Mouse (Mus musculus) lung, adult 18-20 months (tissue): ENCODE data around the gene Il1f9.
A peak's percentile ranks its signal among the peaks of the same experiment; 100 is the strongest.
"Not testable (repeated sequence)": the region's sequence is repeated elsewhere in the genome, so short reads cannot be mapped to it uniquely, and the experiment has no call there.

Experiments used
- DNase-seq, 2 experiments: peaks; one replicate each; pipeline ENCODE4 v3.0.0; 2022; ENCODE audit warnings: mixed read lengths in 2 of 2

The Il1f9 gene

DNA sequence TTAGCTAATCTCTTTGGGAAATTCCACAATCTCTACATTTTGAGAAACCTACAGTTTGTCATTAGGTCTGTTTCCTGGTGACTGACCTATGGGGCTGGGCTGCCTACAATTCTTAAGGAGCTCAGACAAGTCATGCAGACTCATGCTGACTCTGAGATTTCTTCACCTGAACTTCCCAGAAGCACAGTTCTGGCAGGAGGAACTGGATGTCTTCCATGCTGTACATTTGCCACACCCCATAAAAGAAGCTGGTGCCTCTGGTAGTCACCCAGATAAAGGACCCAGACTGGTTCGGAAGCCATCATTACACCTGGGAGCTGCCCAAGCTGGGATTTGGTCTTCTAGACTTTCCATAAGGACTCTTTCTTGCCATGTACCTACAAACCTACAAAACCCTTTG is at the start of gene Il1f9:
Il1f9 (plus strand) TSS at position 301 of the 400 bp plus-strand sequence.
- DNase-seq: peak in 1 of 2 experiments; percentile 3

DNA sequence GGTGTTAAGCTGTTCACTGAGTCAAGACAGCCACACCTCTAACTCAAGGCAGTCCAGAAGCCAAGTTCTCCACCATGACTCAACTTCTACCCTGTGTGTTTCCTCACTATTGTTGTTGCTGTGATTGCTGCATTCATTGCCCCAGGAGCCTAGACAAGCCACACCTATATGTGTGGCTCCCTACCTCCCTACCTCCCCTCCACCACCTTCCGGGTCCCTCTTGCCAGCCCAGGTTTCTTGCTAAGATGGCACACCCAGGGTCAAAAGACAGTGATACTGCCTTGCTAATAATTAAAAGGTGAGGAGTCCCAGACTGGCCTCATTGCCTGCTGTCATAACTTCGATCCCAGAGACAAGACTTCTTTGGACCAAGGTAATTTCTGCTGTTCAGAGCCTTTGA is 33.4 kb upstream of the Il1f9 start, which contains the start of gene Il1f8:
Il1f8 (plus strand) TSS at position 301 of the 400 bp plus-strand sequence.
- DNase-seq: no peak

DNA sequence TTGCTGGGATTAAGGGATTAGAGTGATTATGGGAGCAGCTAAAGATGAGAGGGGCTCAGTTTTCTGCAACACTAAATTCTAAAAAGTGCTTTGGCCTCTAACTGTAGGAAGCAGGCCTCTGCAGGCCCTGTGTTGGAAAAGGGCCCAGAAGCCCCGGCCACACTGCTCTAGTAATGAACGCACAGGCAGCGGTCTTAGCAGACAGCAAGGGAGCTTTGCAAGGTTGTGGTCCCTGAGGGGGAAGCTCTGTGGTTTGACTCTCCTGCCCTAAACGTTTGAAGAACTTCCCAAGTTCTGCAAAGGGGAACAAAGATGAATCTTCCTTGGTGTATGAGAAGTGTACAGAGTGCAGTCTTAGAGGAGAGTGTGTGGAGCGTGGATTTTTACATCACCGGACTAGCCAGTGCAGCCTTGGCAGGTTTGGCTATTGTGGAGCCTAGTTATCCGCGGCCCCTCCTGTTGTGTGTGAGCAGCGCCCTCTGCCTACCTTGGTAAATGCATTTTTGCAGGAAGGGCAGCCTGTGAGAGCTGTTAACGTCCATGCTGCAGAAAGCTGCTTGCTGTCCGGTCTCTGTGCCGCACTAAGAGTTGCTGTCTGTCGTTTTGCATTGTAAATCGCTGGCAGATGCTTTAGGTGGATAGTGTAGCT is 4.5 kb upstream of the Il1f9 start:
- DNase-seq: peak; percentile 42 to 47

DNA sequence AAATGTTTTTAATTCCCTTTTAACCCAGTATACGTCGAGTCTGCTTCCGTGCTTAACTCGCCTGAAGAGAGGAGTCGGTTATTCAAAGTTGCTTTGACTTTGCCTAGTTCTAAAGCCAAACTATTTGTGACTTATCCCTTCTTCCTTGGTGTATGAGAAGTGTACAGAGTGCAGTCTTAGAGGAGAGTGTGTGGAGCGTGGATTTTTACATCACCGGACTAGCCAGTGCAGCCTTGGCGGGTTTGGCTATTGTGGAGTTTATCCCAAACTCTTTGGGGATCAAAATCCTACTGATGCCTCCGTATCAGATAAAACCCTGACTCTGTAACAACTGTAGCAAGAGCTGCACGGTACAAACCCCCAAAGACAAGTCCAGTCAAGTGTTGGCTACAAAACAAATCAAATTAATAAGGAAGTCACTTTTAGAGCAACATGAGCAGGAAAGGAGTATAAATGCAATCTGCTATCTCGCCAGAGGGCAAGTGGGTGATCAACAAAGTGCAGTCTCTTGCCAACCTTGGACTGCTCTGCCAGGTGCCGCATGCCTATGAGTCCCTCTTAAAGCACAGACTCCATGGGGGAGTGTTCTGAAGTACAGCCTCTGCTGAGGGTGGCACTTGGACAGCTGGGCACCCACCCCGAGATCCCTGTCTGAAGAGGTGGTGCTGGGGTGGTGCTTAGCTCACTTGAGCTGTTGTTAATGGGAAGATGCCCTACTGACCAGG is 3.7 kb upstream of the Il1f9 start:
- DNase-seq: peak in 1 of 2 experiments; percentile 4

DNA sequence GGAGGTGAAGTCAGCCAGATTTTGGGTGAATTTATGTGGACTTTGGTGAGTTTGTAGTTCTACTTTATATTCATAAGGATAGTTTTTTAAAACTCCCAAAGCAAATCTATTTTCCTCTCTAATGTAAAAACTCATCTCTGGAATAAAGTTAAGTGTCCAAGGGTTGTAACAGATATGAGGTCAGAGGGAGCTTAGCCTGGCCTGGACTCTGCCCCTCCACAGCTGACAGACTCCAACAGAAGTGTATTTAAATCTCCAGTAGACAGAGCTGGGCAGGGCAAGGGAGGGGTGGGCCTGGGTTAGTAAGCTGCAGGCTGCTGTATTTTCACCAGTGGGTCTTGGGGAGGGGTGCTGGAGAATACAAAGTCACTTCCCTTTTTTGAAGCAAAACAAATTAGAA is 2.2 kb upstream of the Il1f9 start:
- DNase-seq: not testable (repeated sequence)

DNA sequence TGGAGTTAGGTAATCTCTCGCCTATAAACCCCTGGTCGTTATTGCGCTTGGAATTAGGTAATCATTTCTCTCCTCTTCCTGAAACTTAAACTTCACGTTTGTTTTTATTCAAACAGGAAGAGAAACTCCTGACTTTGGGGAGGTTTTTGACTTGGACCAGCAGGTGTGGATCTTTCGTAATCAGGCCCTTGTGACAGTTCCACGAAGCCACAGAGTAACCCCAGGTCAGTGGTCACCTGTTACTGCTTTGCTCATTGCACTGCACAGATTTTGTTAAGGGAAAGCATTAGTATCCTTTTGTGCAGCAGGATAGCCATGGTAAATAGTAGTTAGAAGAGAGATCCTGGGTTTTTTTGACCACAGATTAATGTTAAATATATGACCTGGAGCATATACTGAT is 1.3 kb downstream of the Il1f9 start:
- DNase-seq: peak; percentile 9 to 27

DNA sequence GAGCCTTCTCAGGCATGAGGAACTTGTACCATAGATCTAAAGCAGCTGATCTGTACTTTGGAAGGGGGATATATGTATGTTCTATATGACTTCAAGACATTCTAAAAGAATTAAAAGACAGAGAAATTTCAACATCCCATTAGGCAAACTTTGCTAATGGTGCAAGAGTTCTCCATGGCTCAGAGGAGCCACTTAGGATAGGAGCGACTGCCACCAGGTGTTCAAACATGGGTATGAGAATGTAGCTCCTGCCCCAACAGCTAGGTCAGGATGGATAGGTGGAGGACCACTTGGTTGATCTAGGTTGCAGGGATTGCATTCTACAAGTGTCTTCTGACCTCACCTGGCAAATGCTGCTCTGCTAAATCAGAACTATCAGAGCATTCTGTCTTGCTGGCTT is 1.9 kb downstream of the Il1f9 start:
- peak; percentile 14 to 23 for DNase-seq

DNA sequence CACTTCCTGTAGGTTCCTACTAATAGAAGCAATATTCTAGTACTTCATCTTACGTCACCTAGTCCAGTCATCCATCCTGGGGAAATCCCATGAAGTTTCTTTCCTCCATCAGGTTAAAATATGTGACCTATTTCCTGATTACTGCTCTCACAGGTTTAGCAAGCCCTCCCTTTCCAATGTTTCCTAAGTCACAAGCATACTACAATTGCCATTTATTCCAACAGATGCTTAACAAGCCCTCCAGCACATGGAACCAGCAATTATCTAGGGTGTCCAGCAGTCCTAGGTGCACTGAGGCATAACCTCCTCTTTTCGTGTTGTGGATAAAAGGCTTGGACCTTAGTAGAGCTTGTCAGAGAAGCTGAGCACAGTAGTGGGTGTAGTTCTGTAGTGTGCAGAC is 28.8 kb downstream of the Il1f9 start, which contains the start of gene Il1f6:
Il1f6 (plus strand) TSS at position 301 of the 400 bp plus-strand sequence.
- no peak for DNase-seq

DNA sequence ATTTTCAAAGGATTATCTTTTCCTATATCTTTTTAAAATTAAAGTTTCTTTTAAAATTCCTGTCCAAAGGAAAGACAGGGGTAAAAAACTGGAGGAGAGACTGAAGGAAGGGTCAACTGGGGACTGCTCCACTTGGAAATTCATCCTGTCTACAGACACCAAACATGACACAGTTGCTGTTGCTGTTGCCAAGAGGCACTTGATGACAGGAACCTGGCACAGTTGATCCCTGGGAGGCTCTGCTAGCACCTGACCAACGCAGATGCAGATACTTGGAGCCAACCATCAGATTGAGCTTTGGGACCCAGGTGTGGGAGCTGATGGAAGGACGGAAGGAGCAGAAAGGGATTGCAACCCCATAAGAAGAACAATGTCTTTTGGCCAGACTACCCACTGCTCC is 40.9 kb downstream of the Il1f9 start:
- DNase-seq: no peak
